Mouse (Mus musculus): Measurements from ENCODE around the gene Platr17. TPM values are rescaled to one million over a fixed set of nuclear protein-coding genes. Genes with fewer than 3 reads are reported as not detected.
A peak's percentile ranks its signal among the peaks of the same experiment; 100 is the strongest.

The Platr17 gene
- total and polyA plus RNA-seq, 3 experiments, result not detected

GRCm38 (mm10) chr17:33940206-33940805 is 35.4 kb downstream of the Platr17 start, which contains the start of the genes Pfdn6 and Wdr46 (continued):
- no peak for TF ChIP-seq E2F4 (IDR thresholded peaks at IDR 0.05; ENCODE audit: borderline replicate concordance, low read depth, low read length)
- peak; percentile 88 for TF ChIP-seq MYC (IDR thresholded peaks at IDR 0.05; ENCODE audit: low read depth, low read length)
- TF ChIP-seq ZC3H11A (IDR thresholded peaks at IDR 0.05; ENCODE audit: low read depth, low read length), result no peak
- no peak for TF ChIP-seq USF1 (IDR thresholded peaks at IDR 0.05; ENCODE audit: low read depth, low read length)
- no peak for TF ChIP-seq JUND (IDR thresholded peaks at IDR 0.05; ENCODE audit: low read depth, low read length)
- TF ChIP-seq NRF1 (IDR thresholded peaks at IDR 0.05; ENCODE audit: insufficient read depth, low read depth, low read length, poor library complexity, severe bottlenecking), result no peak
- TF ChIP-seq CTCF (IDR thresholded peaks at IDR 0.05 in 2 of 3, conservative IDR thresholded peaks at IDR 0.05 in 1 of 3; ENCODE audit: control insufficient read depth in 1 of 3, insufficient read depth in 1 of 3, low read depth in 2 of 3, low read length in 3 of 3, poor library complexity in 1 of 3, severe bottlenecking in 1 of 3), result no peak
- TF ChIP-seq MAX (IDR thresholded peaks at IDR 0.05; ENCODE audit: low read length), result peak; percentile 83
- TF ChIP-seq ELF1 (IDR thresholded peaks at IDR 0.05; ENCODE audit: low read depth, low read length), result peak; percentile 83
- TF ChIP-seq KAT2A (conservative IDR thresholded peaks at IDR 0.05; ENCODE audit: low read depth, low read length), result peak; percentile 97
- peak in 1 of 2 experiments; percentile 83; a peak in 2 of 4 replicates for TF ChIP-seq POLR2A (IDR thresholded peaks at IDR 0.05; ENCODE audit: control insufficient read depth in 1 of 2, insufficient read depth in 1 of 2, low read depth in 1 of 2, low read length in 2 of 2, poor library complexity in 1 of 2)
- no peak for TF ChIP-seq RCOR1 (IDR thresholded peaks at IDR 0.05; ENCODE audit: low read depth, low read length)
- no peak for TF ChIP-seq ETS1 (IDR thresholded peaks at IDR 0.05; ENCODE audit: low read depth, low read length)

DNA sequence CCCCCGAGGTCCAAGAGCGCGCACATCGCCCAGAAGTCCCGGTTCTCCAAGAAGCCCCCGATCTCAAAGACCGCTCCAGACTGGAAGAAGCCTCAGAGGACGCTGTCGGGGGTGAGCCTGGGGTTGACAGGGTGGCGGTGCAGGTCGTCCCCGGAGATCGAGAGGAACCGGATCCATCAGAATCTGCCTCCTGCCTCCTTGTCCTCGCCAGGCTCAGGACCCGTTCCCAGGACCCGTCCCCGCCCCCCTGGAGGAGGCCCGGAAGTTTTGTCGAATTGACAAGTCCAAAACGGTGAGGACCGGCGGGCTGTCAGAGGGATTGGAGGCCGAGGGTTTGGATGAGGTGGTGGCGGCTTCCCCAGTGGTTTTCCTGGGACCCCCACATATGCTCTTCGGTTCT is 36.0 kb downstream of the Platr17 start:
- H3K79me2 ChIP-seq (ENCODE audit: control insufficient read depth, insufficient read depth, low read length, poor library complexity), result peaks cover 27% of the 10 kb centered on the region

More for the DNA sequence above, 36.0 kb downstream of the Platr17 start:
- no peak overlapping the region for H3K27ac ChIP-seq (ENCODE audit: control insufficient read depth, low read depth, low read length)
- no peaks in the 10 kb centered on the region for H3K9me3 ChIP-seq (replicated peaks; ENCODE audit: insufficient read depth, low read length)
- no peaks in the 10 kb centered on the region; a peak in 2 of 4 replicates for H3K36me3 ChIP-seq (ENCODE audit: control insufficient read depth in 1 of 2, insufficient read depth in 2 of 2, low read length in 2 of 2)
- H3K9ac ChIP-seq (ENCODE audit: control insufficient read depth, low read depth, low read length, poor library complexity, severe bottlenecking), result peak overlapping the region; percentile 84
- peaks cover 0 to 3% of the 10 kb centered on the region in 2 experiments; a peak in 2 of 4 replicates for H3K4me1 ChIP-seq (ENCODE audit: control insufficient read depth in 1 of 2, insufficient read depth in 2 of 2, low read length in 2 of 2)
- DNase-seq (ENCODE audit: low read depth, low spot score), result peak; percentile 64
- H3K4me3 ChIP-seq (ENCODE audit: control insufficient read depth in 1 of 2, insufficient read depth in 1 of 2, low read depth in 2 of 2, low read length in 2 of 2), result peak overlapping the region; percentile 73 to 77
- H3K27me3 ChIP-seq (ENCODE audit: control insufficient read depth in 1 of 2, insufficient read depth in 2 of 2, low read length in 2 of 2), result no peaks in the 10 kb centered on the region
- no peak for TF ChIP-seq EP300 (IDR thresholded peaks at IDR 0.05; ENCODE audit: low read depth in 1 of 2, low read length in 2 of 2)
- no peak for TF ChIP-seq CHD1 (IDR thresholded peaks at IDR 0.05; ENCODE audit: low read depth, low read length)
- no peak for TF ChIP-seq USF1 (IDR thresholded peaks at IDR 0.05; ENCODE audit: low read depth, low read length)
- no peak for TF ChIP-seq CHD2 (IDR thresholded peaks at IDR 0.05; ENCODE audit: low read length)
- no peak for TF ChIP-seq NRF1 (IDR thresholded peaks at IDR 0.05; ENCODE audit: insufficient read depth, low read depth, low read length, poor library complexity, severe bottlenecking)
- TF ChIP-seq USF2 (IDR thresholded peaks at IDR 0.05; ENCODE audit: borderline replicate concordance in 1 of 2, insufficient read depth in 1 of 2, low read depth in 1 of 2, low read length in 2 of 2), result no peak
- no peak for TF ChIP-seq SMC3 (IDR thresholded peaks at IDR 0.05; ENCODE audit: low read depth, low read length)
- no peak for TF ChIP-seq ZNF384 (IDR thresholded peaks at IDR 0.05; ENCODE audit: low read depth, low read length)
- no peak for TF ChIP-seq TBP (IDR thresholded peaks at IDR 0.05; ENCODE audit: low read depth, low read length)
- TF ChIP-seq TAL1 (IDR thresholded peaks at IDR 0.05; ENCODE audit: low read length), result no peak
- no peak for TF ChIP-seq TCF12 (IDR thresholded peaks at IDR 0.05; ENCODE audit: low read depth, low read length)
- TF ChIP-seq POLR2AphosphoS2 (IDR thresholded peaks at IDR 0.05; ENCODE audit: low read length), result no peak
- TF ChIP-seq MEF2A (IDR thresholded peaks at IDR 0.05; ENCODE audit: extremely low read depth, insufficient replicate concordance, low read depth, low read length, poor library complexity, severe bottlenecking), result no peak
- no peak for TF ChIP-seq KAT2A (conservative IDR thresholded peaks at IDR 0.05; ENCODE audit: low read depth, low read length)
- no peak for TF ChIP-seq BHLHE40 (IDR thresholded peaks at IDR 0.05; ENCODE audit: borderline replicate concordance, low read depth, low read length)
- TF ChIP-seq MXI1 (IDR thresholded peaks at IDR 0.05; ENCODE audit: low read depth, low read length), result no peak
